Mouse (Mus musculus): ENCODE results near the gene Lrrc8a. TPM values are rescaled to one million over a fixed set of nuclear protein-coding genes. Genes with fewer than 3 reads are reported as not detected.

The Lrrc8a gene
- polyA plus RNA-seq, 1 experiment from 2014 or later = 62.5 TPM

- Histone ChIP-seq H3K4me3 (no peak overlapping the region), H3K4me1 (peaks cover 21% of the 10 kb centered on the region), H3K9me3 (no peaks in the 10 kb centered on the region), H3K27ac (peak overlapping the region; percentile 66), H3K27me3 (replicated peaks) (no peaks in the 10 kb centered on the region), H3K9ac (no peak overlapping the region; the same call in 1 of the 2 replicates), H3K4me2 (no peak overlapping the region), H3K36me3 (replicated peaks) (peaks cover 23% of the 10 kb centered on the region)
- 3% methylated on average over 4 of the region's 4 CpGs for WGBS
- no peak for ATAC-seq (replicated peaks)
Observed at GRCm38 (mm10) chr2:30266392-30266941, 29.0 kb downstream of the Lrrc8a start.

- Histone ChIP-seq H3K4me2 (no peak overlapping the region), H3K36me3 (replicated peaks) (peaks cover 16% of the 10 kb centered on the region), H3K27me3 (replicated peaks) (no peaks in the 10 kb centered on the region), H3K4me3 (no peak overlapping the region), H3K9me3 (no peaks in the 10 kb centered on the region), H3K9ac (no peak overlapping the region), H3K27ac (no peak overlapping the region), H3K4me1 (peaks cover 21% of the 10 kb centered on the region)
- ATAC-seq (replicated peaks) = no peak
- WGBS = 100% methylated on average over 2 of the region's 2 CpGs
Observed at GRCm38 (mm10) chr2:30267466-30267865, 30.0 kb downstream of the Lrrc8a start.

GRCm38 (mm10) chr2:30268371-30268770 is 30.9 kb downstream of the Lrrc8a start:
- no peak for ATAC-seq (replicated peaks)
- WGBS = 63% methylated on average over 4 of the region's 4 CpGs
- Histone ChIP-seq H3K4me1 (peaks cover 17% of the 10 kb centered on the region), H3K4me2 (no peak overlapping the region), H3K4me3 (no peak overlapping the region), H3K9me3 (no peaks in the 10 kb centered on the region), H3K9ac (no peak overlapping the region), H3K27me3 (replicated peaks) (no peaks in the 10 kb centered on the region), H3K27ac (no peak overlapping the region), H3K36me3 (replicated peaks) (peaks cover 11% of the 10 kb centered on the region)

GRCm38 (mm10) chr2:30269241-30269990 is 31.9 kb downstream of the Lrrc8a start:
- H3K27ac ChIP-seq = no peak overlapping the region
- H3K4me2 ChIP-seq = no peak overlapping the region
- H3K4me1 ChIP-seq = peaks cover 16% of the 10 kb centered on the region
- H3K4me3 ChIP-seq = no peak overlapping the region
- ATAC-seq (replicated peaks) = no peak
- H3K9ac ChIP-seq = no peak overlapping the region
- WGBS = 92% methylated on average over 17 of the region's 17 CpGs
- peaks cover under 1% of the 10 kb centered on the region; the same call in 1 of the 2 replicates for H3K36me3 ChIP-seq (replicated peaks)
- no peaks in the 10 kb centered on the region for H3K27me3 ChIP-seq (replicated peaks)
- no peaks in the 10 kb centered on the region for H3K9me3 ChIP-seq

GRCm38 (mm10) chr2:30270134-30270533 is 32.6 kb downstream of the Lrrc8a start:
- peak; percentile 67 for ATAC-seq (replicated peaks)
- no peak overlapping the region; the same call in 1 of the 2 replicates for H3K27ac ChIP-seq
- no peaks in the 10 kb centered on the region for H3K36me3 ChIP-seq (replicated peaks)
- H3K9me3 ChIP-seq = no peaks in the 10 kb centered on the region
- H3K4me1 ChIP-seq = peaks cover 15% of the 10 kb centered on the region
- 64% methylated on average over 1 of the region's 1 CpGs for WGBS
- no peak overlapping the region for H3K9ac ChIP-seq
- H3K4me2 ChIP-seq = no peak overlapping the region
- no peak overlapping the region for H3K4me3 ChIP-seq
- H3K27me3 ChIP-seq (replicated peaks) = no peaks in the 10 kb centered on the region

GRCm38 (mm10) chr2:30280743-30281142 is 43.2 kb downstream of the Lrrc8a start, which contains the start of gene Gm28038:
Gene Gm28038, plus strand, starts transcription at chr2:30281043.
- peaks cover 13% of the 10 kb centered on the region for H3K4me1 ChIP-seq
- ATAC-seq (replicated peaks) = no peak
- 0 out of 2 replicates have a peak, but pooled peaks cover 4% of the 10 kb centered on the region for H3K36me3 ChIP-seq (replicated peaks)
- no peaks in the 10 kb centered on the region for H3K27me3 ChIP-seq (replicated peaks)
- no peak within 1 kb of the TSS for H3K4me2 ChIP-seq
- 93% methylated on average over 11 of the region's 11 CpGs for WGBS
- no peaks in the 10 kb centered on the region for H3K9me3 ChIP-seq
- H3K9ac ChIP-seq = no peak within 1 kb of the TSS
- no peak within 1 kb of the TSS for H3K4me3 ChIP-seq
- no peak within 1 kb of the TSS for H3K27ac ChIP-seq

GRCm38 (mm10) chr2:30281651-30282050 is 44.1 kb downstream of the Lrrc8a start:
- ATAC-seq (replicated peaks) = no peak
- WGBS = 82% methylated on average over 3 of the region's 3 CpGs
- no peak overlapping the region for H3K9ac ChIP-seq
- no peak overlapping the region for H3K4me2 ChIP-seq
- H3K4me3 ChIP-seq = no peak overlapping the region
- H3K27me3 ChIP-seq (replicated peaks) = no peaks in the 10 kb centered on the region
- no peaks in the 10 kb centered on the region for H3K9me3 ChIP-seq
- 0 out of 2 replicates have a peak, but pooled peaks cover 4% of the 10 kb centered on the region for H3K36me3 ChIP-seq (replicated peaks)
- peaks cover 13% of the 10 kb centered on the region for H3K4me1 ChIP-seq
- H3K27ac ChIP-seq = no peak overlapping the region

GRCm38 (mm10) chr2:30283193-30283592 is 45.7 kb downstream of the Lrrc8a start:
- 90% methylated on average over 2 of the region's 2 CpGs for WGBS
- Histone ChIP-seq H3K4me2 (no peak overlapping the region), H3K36me3 (replicated peaks) (0 out of 2 replicates have a peak, but pooled peaks cover 4% of the 10 kb centered on the region), H3K27ac (no peak overlapping the region), H3K27me3 (replicated peaks) (no peaks in the 10 kb centered on the region), H3K9me3 (no peaks in the 10 kb centered on the region), H3K4me3 (no peak overlapping the region), H3K9ac (no peak overlapping the region), H3K4me1 (peaks cover 27% of the 10 kb centered on the region)
- no peak for ATAC-seq (replicated peaks)

GRCm38 (mm10) chr2:30285004-30285403 is 47.5 kb downstream of the Lrrc8a start:
- Histone ChIP-seq H3K9ac (no peak overlapping the region), H3K4me3 (peak overlapping the region; percentile 94), H3K9me3 (no peaks in the 10 kb centered on the region), H3K27ac (no peak overlapping the region), H3K4me1 (peaks cover 30% of the 10 kb centered on the region), H3K4me2 (peak overlapping the region; percentile 99), H3K36me3 (replicated peaks) (0 out of 2 replicates have a peak, but pooled peaks cover 4% of the 10 kb centered on the region), H3K27me3 (replicated peaks) (no peaks in the 10 kb centered on the region)
- 93% methylated on average over 5 of the region's 5 CpGs for WGBS
- ATAC-seq (replicated peaks) = no peak

GRCm38 (mm10) chr2:30285416-30286181 is 48.1 kb downstream of the Lrrc8a start:
- peak overlapping the region; percentile 94 for H3K4me3 ChIP-seq
- no peaks in the 10 kb centered on the region for H3K27me3 ChIP-seq (replicated peaks)
- H3K9ac ChIP-seq = peak overlapping the region; percentile 83
- 16% methylated on average over 38 of the region's 38 CpGs for WGBS
- peak overlapping the region; percentile 76 for H3K27ac ChIP-seq
- peaks cover 30% of the 10 kb centered on the region for H3K4me1 ChIP-seq
- H3K36me3 ChIP-seq (replicated peaks) = 0 out of 2 replicates have a peak, but pooled peaks cover 4% of the 10 kb centered on the region
- peak overlapping the region; percentile 99 for H3K4me2 ChIP-seq
- ATAC-seq (replicated peaks) = peak; percentile 73
- H3K9me3 ChIP-seq = no peaks in the 10 kb centered on the region

- Histone ChIP-seq H3K36me3 (replicated peaks) (no peaks in the 10 kb centered on the region), H3K4me2 (peak within 1 kb of the TSS; percentile 99), H3K4me1 (peaks cover 30% of the 10 kb centered on the region), H3K9me3 (no peaks in the 10 kb centered on the region), H3K4me3 (peak within 1 kb of the TSS; percentile 94), H3K9ac (peak within 1 kb of the TSS; percentile 83), H3K27ac (peak within 1 kb of the TSS; percentile 76), H3K27me3 (replicated peaks) (no peaks in the 10 kb centered on the region)
- ATAC-seq (replicated peaks) = peak; percentile 94
- WGBS = under 1% methylated on average over 65 of the region's 68 CpGs
Observed at GRCm38 (mm10) chr2:30286192-30287026, 48.9 kb downstream of the Lrrc8a start, which contains the start of the genes Dolk and Nup188. Gene Dolk, minus strand, starts transcription at chr2:30286334. Gene Nup188, plus strand, starts transcription at chr2:30286397.
